Mouse (Mus musculus): Measurements from ENCODE around the gene Pcnp. TPM values are rescaled to one million over a fixed set of nuclear protein-coding genes. Genes with fewer than 3 reads are reported as not detected.
A peak's percentile ranks its signal among the peaks of the same experiment; 100 is the strongest.
"Not testable (repeated sequence)": the region's sequence is repeated elsewhere in the genome, so short reads cannot be mapped to it uniquely, and the experiment has no call there.

Gene Pcnp
- polyA plus RNA-seq, 1 experiment from 2014 or later: 226 TPM

DNA sequence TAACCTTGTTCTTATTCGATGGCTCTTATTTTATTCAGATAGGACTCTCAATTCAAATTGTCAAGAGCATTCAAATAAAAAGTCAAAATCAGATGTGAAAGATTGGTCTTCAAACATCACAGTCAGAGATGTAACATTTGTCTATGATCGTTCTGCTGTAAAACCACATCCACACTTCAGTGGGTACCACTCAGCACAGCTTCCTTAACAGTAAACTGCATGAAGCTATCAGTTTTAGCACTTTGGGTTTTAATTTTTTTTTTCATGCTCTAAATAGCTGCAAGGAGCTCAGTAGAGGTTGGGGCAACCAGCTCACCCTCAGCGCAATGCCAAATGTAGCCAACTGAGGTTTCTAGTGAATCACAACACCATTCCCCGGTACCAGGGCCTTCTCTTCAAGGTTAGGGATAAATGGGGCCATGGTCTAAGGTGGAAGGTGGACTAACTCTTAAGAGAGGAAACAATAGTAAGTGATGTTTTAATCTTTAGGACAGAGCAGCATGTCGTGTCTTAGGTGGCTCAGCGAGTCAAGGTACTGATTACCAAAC, 39.1 kb upstream of the Pcnp start:
- Histone ChIP-seq H3K9me3 (ENCODE audit: control insufficient read depth, low read length) (no peaks in the 10 kb centered on the region), H3K4me1 (replicated peaks; ENCODE audit: control insufficient read depth, insufficient read depth, low read length) (no peaks in the 10 kb centered on the region), H3K4me2 (ENCODE audit: low read depth, low read length) (no peak overlapping the region), H3K36me3 (ENCODE audit: control insufficient read depth, insufficient read depth, low read length) (no peaks in the 10 kb centered on the region), H3K9ac (ENCODE audit: low read length) (no peak overlapping the region), H3K27ac (ENCODE audit: low read length) (no peak overlapping the region), H3K27me3 (ENCODE audit: control insufficient read depth, insufficient read depth, low read depth, low read length) (no peaks in the 10 kb centered on the region; the same call in 1 of the 2 replicates), H3K4me3 (ENCODE audit: low read length) (no peak overlapping the region)
- WGBS: 86% methylated on average over 6 of the region's 6 CpGs
- no peak for ATAC-seq (ENCODE audit: low read depth)

DNA sequence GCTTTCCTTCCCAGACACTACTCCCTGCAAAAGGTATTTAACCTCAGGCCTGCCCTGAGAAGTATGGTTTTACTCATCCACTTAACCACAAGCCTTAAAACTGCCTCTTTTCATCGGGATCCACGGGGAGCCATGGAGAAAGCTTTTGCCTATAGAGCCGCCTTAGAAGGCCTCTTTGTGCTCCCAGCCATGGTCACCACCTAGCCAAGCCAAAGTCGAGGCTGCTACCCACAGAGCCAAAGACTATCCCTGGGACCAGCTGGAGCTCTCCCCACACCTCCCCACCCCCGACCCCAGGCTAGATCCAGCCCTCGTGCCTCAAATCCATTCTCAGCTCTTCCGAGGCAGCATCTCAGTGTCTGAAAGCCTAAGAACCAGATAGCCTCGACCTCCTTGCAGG, 36.6 kb upstream of the Pcnp start:
- Histone ChIP-seq H3K4me1 (replicated peaks; ENCODE audit: control insufficient read depth, insufficient read depth, low read length) (no peaks in the 10 kb centered on the region), H3K36me3 (ENCODE audit: control insufficient read depth, insufficient read depth, low read length) (no peaks in the 10 kb centered on the region), H3K27me3 (ENCODE audit: control insufficient read depth, insufficient read depth, low read depth, low read length) (no peaks in the 10 kb centered on the region; the same call in 1 of the 2 replicates), H3K9ac (ENCODE audit: low read length) (no peak overlapping the region), H3K4me2 (ENCODE audit: low read depth, low read length) (no peak overlapping the region), H3K4me3 (ENCODE audit: low read length) (no peak overlapping the region), H3K27ac (ENCODE audit: low read length) (no peak overlapping the region), H3K9me3 (ENCODE audit: control insufficient read depth, low read length) (no peaks in the 10 kb centered on the region)
- 51% methylated on average over 8 of the region's 8 CpGs for WGBS
- ATAC-seq (ENCODE audit: low read depth): no peak

DNA sequence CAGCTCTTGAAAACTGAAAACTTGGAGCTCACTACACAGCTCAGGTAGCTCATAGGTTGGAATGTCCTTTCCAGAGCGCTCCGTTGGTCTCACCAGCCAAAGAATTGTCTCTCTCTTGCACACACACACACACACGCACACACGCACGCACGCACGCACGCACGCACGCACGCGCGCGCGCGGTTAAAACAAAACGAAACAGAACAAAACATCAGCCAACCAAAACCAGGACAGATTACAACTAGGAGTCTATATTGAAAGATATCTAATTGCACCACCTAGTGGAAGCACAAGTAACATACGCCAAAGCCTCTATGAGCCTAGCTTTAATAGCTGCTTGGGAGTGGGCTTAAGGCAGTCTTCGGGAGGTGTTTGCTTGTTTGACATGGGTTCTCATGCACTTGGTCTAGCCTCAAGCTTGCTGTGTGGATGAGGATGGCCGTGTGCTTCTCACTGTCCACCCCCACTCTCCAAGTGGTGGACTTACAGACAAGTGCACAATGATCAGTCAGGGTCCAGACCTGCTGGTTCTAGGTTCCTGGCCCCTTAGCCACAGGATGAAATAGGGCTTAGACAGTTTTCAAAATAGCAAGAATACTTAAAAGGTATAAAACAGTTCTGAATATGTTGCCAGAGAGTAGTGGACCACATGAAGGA, 34.9 kb upstream of the Pcnp start:
- peak; percentile 93 for ATAC-seq (ENCODE audit: low read depth)
- Histone ChIP-seq H3K9me3 (ENCODE audit: control insufficient read depth, low read length) (no peaks in the 10 kb centered on the region), H3K27ac (ENCODE audit: low read length) (peak overlapping the region; percentile 52; the same call in 1 of the 2 replicates), H3K27me3 (ENCODE audit: control insufficient read depth, insufficient read depth, low read depth, low read length) (no peaks in the 10 kb centered on the region), H3K9ac (ENCODE audit: low read length) (peak overlapping the region; percentile 72), H3K36me3 (ENCODE audit: control insufficient read depth, insufficient read depth, low read length) (no peaks in the 10 kb centered on the region), H3K4me2 (ENCODE audit: low read depth, low read length) (peak overlapping the region; percentile 69), H3K4me3 (ENCODE audit: low read length) (peak overlapping the region; percentile 60), H3K4me1 (replicated peaks; ENCODE audit: control insufficient read depth, insufficient read depth, low read length) (no peaks in the 10 kb centered on the region)
- 3% methylated on average over 20 of the region's 20 CpGs for WGBS

DNA sequence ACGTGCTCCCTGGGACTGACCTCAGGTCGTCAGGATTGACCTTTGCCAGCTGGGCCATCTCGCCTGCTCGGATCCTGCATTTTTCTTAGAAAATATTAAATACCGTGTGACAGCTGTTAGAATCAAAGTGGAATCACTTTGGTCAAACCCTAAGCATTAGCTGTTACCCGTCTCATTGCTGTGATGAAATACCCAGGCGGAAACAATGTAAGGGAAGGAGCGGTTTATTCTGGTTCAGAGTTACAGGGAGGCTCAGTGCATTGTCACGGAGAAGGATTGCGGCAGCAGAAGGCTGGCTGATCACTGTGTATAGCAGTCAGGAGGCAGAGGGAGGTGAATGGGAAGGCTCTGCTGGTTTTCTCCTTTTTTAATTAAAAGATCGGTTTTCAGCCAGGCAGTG, 33.4 kb upstream of the Pcnp start:
- no peak overlapping the region for H3K4me2 ChIP-seq (ENCODE audit: low read depth, low read length)
- no peaks in the 10 kb centered on the region for H3K9me3 ChIP-seq (ENCODE audit: control insufficient read depth, low read length)
- no peaks in the 10 kb centered on the region for H3K27me3 ChIP-seq (ENCODE audit: control insufficient read depth, insufficient read depth, low read depth, low read length)
- ATAC-seq (ENCODE audit: low read depth): no peak
- H3K9ac ChIP-seq (ENCODE audit: low read length): no peak overlapping the region
- no peaks in the 10 kb centered on the region for H3K36me3 ChIP-seq (ENCODE audit: control insufficient read depth, insufficient read depth, low read length)
- no peaks in the 10 kb centered on the region for H3K4me1 ChIP-seq (replicated peaks; ENCODE audit: control insufficient read depth, insufficient read depth, low read length)
- 54% methylated on average over 11 of the region's 11 CpGs for WGBS
- no peak overlapping the region for H3K27ac ChIP-seq (ENCODE audit: low read length)
- no peak overlapping the region for H3K4me3 ChIP-seq (ENCODE audit: low read length)

DNA sequence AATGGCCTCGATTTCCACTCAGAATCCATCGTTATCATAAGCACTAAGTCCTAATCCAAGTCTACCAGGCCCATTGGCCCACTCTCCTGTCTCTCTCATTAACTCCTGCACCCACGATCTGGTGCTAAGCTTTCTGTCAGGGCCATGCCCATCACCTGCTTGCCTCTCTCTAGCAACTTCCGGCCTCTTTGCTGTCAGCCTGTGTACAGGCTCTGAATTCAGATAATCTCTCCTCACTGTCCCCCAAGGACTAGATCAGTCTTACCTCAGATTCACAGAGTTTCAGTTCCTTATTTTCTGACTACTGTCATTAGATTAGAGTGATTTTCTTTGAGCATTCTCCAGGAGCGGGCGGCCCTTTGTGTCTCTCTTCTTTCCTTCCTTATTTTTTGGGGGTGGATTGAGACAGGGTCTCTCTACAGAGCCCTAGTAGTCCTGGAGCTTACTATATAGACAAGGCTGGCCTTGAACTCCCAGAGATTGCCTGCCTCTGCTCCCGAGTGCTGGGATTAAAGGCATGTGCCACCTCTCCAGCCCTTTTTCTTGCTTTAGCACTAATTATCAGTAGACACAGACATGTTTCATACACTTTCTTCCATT, 32.6 kb upstream of the Pcnp start:
- Histone ChIP-seq H3K9ac (ENCODE audit: low read length) (no peak overlapping the region), H3K27me3 (ENCODE audit: control insufficient read depth, insufficient read depth, low read depth, low read length) (no peaks in the 10 kb centered on the region)
- 63% methylated on average over 7 of the region's 7 CpGs for WGBS

DNA sequence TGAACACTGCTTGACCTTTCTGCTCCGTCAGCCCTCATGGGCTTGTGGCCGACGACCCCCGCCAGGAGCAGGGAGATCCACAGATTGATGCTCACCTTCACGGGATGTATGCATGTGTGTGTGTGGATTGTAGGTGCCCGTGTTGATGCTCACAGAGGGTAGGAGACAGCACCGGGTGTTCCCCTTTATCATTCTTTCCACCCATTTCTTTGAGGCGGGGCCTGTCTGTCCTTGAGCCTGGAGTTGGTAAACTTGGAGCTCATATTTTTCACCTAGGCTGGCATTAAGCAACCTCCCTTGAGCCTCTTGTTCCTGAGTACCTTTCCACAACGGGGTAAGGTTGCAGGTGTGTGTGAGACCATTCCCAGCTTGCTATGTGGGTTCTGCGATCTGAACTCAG, 28.6 kb upstream of the Pcnp start:
- no peak for ATAC-seq (ENCODE audit: low read depth)
- Histone ChIP-seq H3K36me3 (ENCODE audit: control insufficient read depth, insufficient read depth, low read length) (no peaks in the 10 kb centered on the region), H3K4me2 (ENCODE audit: low read depth, low read length) (no peak overlapping the region), H3K9ac (ENCODE audit: low read length) (no peak overlapping the region), H3K4me3 (ENCODE audit: low read length) (no peak overlapping the region), H3K4me1 (replicated peaks; ENCODE audit: control insufficient read depth, insufficient read depth, low read length) (no peaks in the 10 kb centered on the region), H3K27me3 (ENCODE audit: control insufficient read depth, insufficient read depth, low read depth, low read length) (no peaks in the 10 kb centered on the region), H3K9me3 (ENCODE audit: control insufficient read depth, low read length) (no peaks in the 10 kb centered on the region), H3K27ac (ENCODE audit: low read length) (no peak overlapping the region)
- WGBS: 85% methylated on average over 10 of the region's 10 CpGs

More for the DNA sequence above, 32.6 kb upstream of the Pcnp start:
- H3K9me3 ChIP-seq (ENCODE audit: control insufficient read depth, low read length): no peaks in the 10 kb centered on the region
- no peaks in the 10 kb centered on the region for H3K4me1 ChIP-seq (replicated peaks; ENCODE audit: control insufficient read depth, insufficient read depth, low read length)
- no peaks in the 10 kb centered on the region for H3K36me3 ChIP-seq (ENCODE audit: control insufficient read depth, insufficient read depth, low read length)
- no peak overlapping the region for H3K4me3 ChIP-seq (ENCODE audit: low read length)
- no peak overlapping the region for H3K4me2 ChIP-seq (ENCODE audit: low read depth, low read length)
- no peak for ATAC-seq (ENCODE audit: low read depth)
- no peak overlapping the region for H3K27ac ChIP-seq (ENCODE audit: low read length)

DNA sequence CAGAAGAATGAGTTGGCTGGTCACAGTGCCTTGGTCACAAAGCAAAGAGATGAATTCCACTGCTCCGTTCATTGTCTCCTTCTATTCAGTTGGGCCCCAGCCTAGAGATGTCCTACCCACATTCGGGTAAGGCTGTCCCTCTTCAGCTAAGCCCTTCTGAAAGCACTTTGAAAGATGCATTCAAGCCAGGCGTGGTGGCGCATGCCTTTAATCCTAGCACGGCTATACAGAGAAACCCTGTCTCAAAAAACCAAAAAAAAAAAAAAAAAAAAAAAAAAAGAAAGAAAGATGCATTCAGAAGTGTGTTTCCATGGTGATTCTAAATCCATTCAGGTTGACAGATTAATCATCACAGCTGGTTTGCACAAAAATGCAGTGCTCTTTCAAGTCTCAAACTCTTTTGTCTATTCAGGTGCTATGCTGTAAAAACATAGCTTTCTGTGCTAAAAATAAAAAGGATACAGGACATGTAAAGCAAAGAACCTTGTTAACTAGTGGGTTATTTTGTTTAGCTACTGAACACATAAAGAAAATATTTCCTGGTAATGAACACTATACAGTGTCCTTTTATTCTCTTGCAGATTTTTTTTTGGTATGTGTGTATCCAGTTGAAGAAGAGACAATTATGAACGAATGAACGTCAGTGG, 27.5 kb upstream of the Pcnp start:
- 73% methylated on average over 7 of the region's 7 CpGs for WGBS
- ATAC-seq (ENCODE audit: low read depth): no peak
- Histone ChIP-seq H3K4me2 (ENCODE audit: low read depth, low read length) (no peak overlapping the region), H3K36me3 (ENCODE audit: control insufficient read depth, insufficient read depth, low read length) (no peaks in the 10 kb centered on the region), H3K27me3 (ENCODE audit: control insufficient read depth, insufficient read depth, low read depth, low read length) (no peaks in the 10 kb centered on the region), H3K4me3 (ENCODE audit: low read length) (no peak overlapping the region), H3K9me3 (ENCODE audit: control insufficient read depth, low read length) (no peaks in the 10 kb centered on the region), H3K27ac (ENCODE audit: low read length) (no peak overlapping the region), H3K9ac (ENCODE audit: low read length) (no peak overlapping the region), H3K4me1 (replicated peaks; ENCODE audit: control insufficient read depth, insufficient read depth, low read length) (no peaks in the 10 kb centered on the region)

DNA sequence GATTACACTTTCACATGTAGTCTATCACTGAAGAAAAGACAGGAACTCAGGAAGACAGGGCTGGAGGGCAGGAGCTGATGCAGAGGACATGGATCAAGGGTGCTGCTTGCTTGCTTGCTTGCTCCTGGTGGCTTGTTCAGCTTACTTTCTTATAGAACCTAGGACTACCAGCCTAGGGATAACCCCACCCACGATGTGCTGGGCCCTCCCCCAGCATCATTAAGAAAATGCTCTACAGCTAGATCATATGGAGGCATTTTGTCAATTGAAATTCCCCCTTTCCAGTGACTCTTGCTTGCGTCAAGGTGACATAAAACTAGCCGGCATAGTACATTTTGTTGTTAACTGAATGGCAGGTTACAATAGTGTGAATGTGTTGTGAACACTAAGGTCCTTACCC, 26.4 kb upstream of the Pcnp start:
- Histone ChIP-seq H3K4me2 (ENCODE audit: low read depth, low read length) (no peak overlapping the region), H3K9ac (ENCODE audit: low read length) (no peak overlapping the region), H3K4me1 (replicated peaks; ENCODE audit: control insufficient read depth, insufficient read depth, low read length) (no peaks in the 10 kb centered on the region), H3K36me3 (ENCODE audit: control insufficient read depth, insufficient read depth, low read length) (no peaks in the 10 kb centered on the region), H3K27me3 (ENCODE audit: control insufficient read depth, insufficient read depth, low read depth, low read length) (no peaks in the 10 kb centered on the region), H3K27ac (ENCODE audit: low read length) (no peak overlapping the region), H3K9me3 (ENCODE audit: control insufficient read depth, low read length) (no peaks in the 10 kb centered on the region), H3K4me3 (ENCODE audit: low read length) (no peak overlapping the region)
- 79% methylated on average over 3 of the region's 3 CpGs for WGBS
- no peak for ATAC-seq (ENCODE audit: low read depth)

DNA sequence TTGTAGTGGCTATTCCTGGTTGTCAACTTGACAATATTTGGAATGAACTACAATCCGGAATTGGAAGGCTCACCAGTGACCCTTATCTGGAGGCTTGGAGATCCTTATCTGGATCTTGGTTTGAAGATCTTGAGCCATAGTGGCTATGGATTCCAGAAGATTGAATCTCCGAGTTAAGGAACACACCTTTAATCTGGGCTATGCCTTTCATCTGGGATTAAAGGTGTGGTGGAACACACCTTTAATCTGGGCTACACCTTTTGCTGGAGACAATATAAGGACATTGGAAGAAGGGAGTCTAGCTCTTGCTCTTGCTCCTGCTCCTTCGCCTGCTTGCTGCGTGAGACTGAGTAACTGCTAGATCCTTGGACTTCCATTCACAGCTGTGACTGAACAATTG, 18.5 kb upstream of the Pcnp start, which contains the start of gene Senp7:
Senp7 (plus strand) TSS at position 301 of the 400 bp plus-strand sequence.
- WGBS: no CpG with 5 or more reads among the region's 4 CpGs
- H3K4me3 ChIP-seq (ENCODE audit: low read length); H3K4me2 ChIP-seq (ENCODE audit: low read depth, low read length); H3K36me3 ChIP-seq (ENCODE audit: control insufficient read depth, insufficient read depth, low read length); ATAC-seq (ENCODE audit: low read depth); H3K27ac ChIP-seq (ENCODE audit: low read length); H3K9ac ChIP-seq (ENCODE audit: low read length); H3K27me3 ChIP-seq (ENCODE audit: control insufficient read depth, insufficient read depth, low read depth, low read length); H3K9me3 ChIP-seq (ENCODE audit: control insufficient read depth, low read length); H3K4me1 ChIP-seq (replicated peaks; ENCODE audit: control insufficient read depth, insufficient read depth, low read length): not testable (repeated sequence)
